Mouse (Mus musculus) frontal cortex, adult (tissue): ENCODE measurements around the gene Usp47.

Source experiments
- ATAC-seq: cut with Nextera tagmentation; 2 replicates; pipeline ENCODE4 v1.9.2; 2017; ENCODE audit warnings: mild to moderate bottlenecking, moderate library complexity, mixed read lengths; ENCODE audit not compliant: low TSS enrichment

The Usp47 gene

GRCm38 (mm10) chr7:112023150-112023600, at the start of gene Usp47:
Usp47 (plus strand) TSS chr7:112023504.
- peak; percentile 86 for ATAC-seq

- no peak for ATAC-seq
Observed at GRCm38 (mm10) chr7:111976401-111976800, 46.9 kb upstream of the Usp47 start.

- ATAC-seq: no peak
Observed at GRCm38 (mm10) chr7:111977871-111978270, 45.4 kb upstream of the Usp47 start.

GRCm38 (mm10) chr7:111982296-111982695, 41.0 kb upstream of the Usp47 start:
- no peak for ATAC-seq

GRCm38 (mm10) chr7:111984530-111984929, 38.8 kb upstream of the Usp47 start:
- no peak for ATAC-seq

- ATAC-seq: no peak
Observed at GRCm38 (mm10) chr7:111985266-111985665, 38.0 kb upstream of the Usp47 start.

- no peak for ATAC-seq
Observed at GRCm38 (mm10) chr7:111986906-111987305, 36.4 kb upstream of the Usp47 start.

GRCm38 (mm10) chr7:111997441-111997840, 25.9 kb upstream of the Usp47 start:
- 0 out of 2 replicates have a peak, but pooled peaks have one; percentile 9 for ATAC-seq

GRCm38 (mm10) chr7:111998446-111999004, 24.8 kb upstream of the Usp47 start:
- no peak for ATAC-seq

- no peak for ATAC-seq
Observed at GRCm38 (mm10) chr7:111999376-111999775, 23.9 kb upstream of the Usp47 start.

- no peak for ATAC-seq
Observed at GRCm38 (mm10) chr7:112000166-112000565, 23.1 kb upstream of the Usp47 start.

- ATAC-seq: no peak
Observed at GRCm38 (mm10) chr7:112010511-112010910, 12.8 kb upstream of the Usp47 start.

GRCm38 (mm10) chr7:112010976-112011375, 12.3 kb upstream of the Usp47 start:
- ATAC-seq: no peak

GRCm38 (mm10) chr7:112012102-112012501, 11.2 kb upstream of the Usp47 start:
- peak; percentile 88 for ATAC-seq

- ATAC-seq: no peak
Observed at GRCm38 (mm10) chr7:112012621-112013177, 10.6 kb upstream of the Usp47 start.

GRCm38 (mm10) chr7:112014148-112014547, 9.2 kb upstream of the Usp47 start:
- ATAC-seq: no peak

- ATAC-seq: peak; percentile 35; the same call in 1 of the 2 replicates
Observed at GRCm38 (mm10) chr7:112022506-112023149, 676 bp upstream of the Usp47 start.

- peak; percentile 67 for ATAC-seq
Observed at GRCm38 (mm10) chr7:112023601-112024445, 519 bp downstream of the Usp47 start.

GRCm38 (mm10) chr7:112024446-112024730, 1.1 kb downstream of the Usp47 start:
- ATAC-seq: no peak

- ATAC-seq: no peak
Observed at GRCm38 (mm10) chr7:112024856-112025255, 1.6 kb downstream of the Usp47 start.

GRCm38 (mm10) chr7:112030594-112030993, 7.3 kb downstream of the Usp47 start:
- ATAC-seq: no peak

GRCm38 (mm10) chr7:112035804-112036203, 12.5 kb downstream of the Usp47 start:
- peak; percentile 27; the same call in 1 of the 2 replicates for ATAC-seq
